Mouse (Mus musculus) liver, embryonic 11.5 days (tissue): ENCODE results near the gene Borcs5. TPM values are rescaled to one million over a fixed set of nuclear protein-coding genes. Genes with fewer than 3 reads are reported as not detected.
A peak's percentile ranks its signal among the peaks of the same experiment; 100 is the strongest.

Experiments used
- ATAC-seq: fragments of 200-750 bp; cut with Nextera tagmentation; replicated peaks from 2 replicates; pipeline ENCODE4 v1.8.0; 2017; ENCODE audit warnings: moderate number of reproducible peaks, mild to moderate bottlenecking, moderate TSS enrichment, moderate library complexity; ENCODE audit not compliant: low FRiP score
- DNase-seq: peaks from one replicate; pipeline ENCODE4 v3.0.0-alpha.2; 2017; ENCODE audit warnings: low spot score
- H3K27ac ChIP-seq: fragments of 300-500 bp; sonication (generic); 2 replicates; pipeline ENCODE4 v1.5.1; 2014; ENCODE audit warnings: mild to moderate bottlenecking, low read depth, low read length, control low read depth
- H3K27me3 ChIP-seq: fragments of 300-500 bp; sonication (generic); replicated peaks from 2 replicates; pipeline ENCODE4 v1.6.1; 2014; ENCODE audit warnings: low read length, mixed read lengths; ENCODE audit not compliant: control insufficient read depth, insufficient read depth
- H3K36me3 ChIP-seq: fragments of 300-500 bp; sonication (generic); 2 replicates; pipeline ENCODE4 v1.6.1; 2014; ENCODE audit warnings: mild to moderate bottlenecking, low read length, moderate library complexity, mixed read lengths; ENCODE audit not compliant: control insufficient read depth, insufficient read depth
- H3K4me1 ChIP-seq: fragments of 300-500 bp; sonication (generic); replicated peaks from 2 replicates; pipeline ENCODE4 v1.6.1; 2014; ENCODE audit warnings: low read length, mixed read lengths; ENCODE audit not compliant: control insufficient read depth, insufficient read depth
- H3K4me2 ChIP-seq: fragments of 300-500 bp; sonication (generic); 2 replicates; pipeline ENCODE4 v1.6.1; 2014; ENCODE audit warnings: mild to moderate bottlenecking, control low read depth, moderate library complexity
- H3K4me3 ChIP-seq: fragments of 300-500 bp; sonication (generic); 2 replicates; pipeline ENCODE4 v1.5.1; 2014; ENCODE audit warnings: low read depth, low read length, control low read depth
- H3K9ac ChIP-seq: fragments of 300-500 bp; sonication (generic); 2 replicates; pipeline ENCODE4 v1.6.1; 2014; ENCODE audit warnings: low read depth, low read length, control low read depth
- H3K9me3 ChIP-seq: fragments of 300-500 bp; sonication (generic); 2 replicates; pipeline ENCODE4 v1.6.1; 2016; ENCODE audit warnings: low read length, inconsistent platforms, mixed read lengths; ENCODE audit not compliant: control insufficient read depth
- WGBS: fragments of 180-500 bp; shearing (Covaris S2); extraction: QIAGEN DNeasy Blood & Tissue Kit; methylation state at CpG from one replicate; pipeline ENCODE4 v1.1.7; 2014; 5-methylcytosine and 5-hydroxymethylcytosine counted together
- polyA plus RNA-seq: library from polyadenylated mRNA; unstranded; fragments of >200 nt; fragmentation: Nextera tagmentation; extraction: Ambion mirVana; gene quantifications from 2 replicates; pipeline ENCODE4 v1.2.1, GENCODE M21; 2014

The Borcs5 gene
- polyA plus RNA-seq: 18.0 and 19.0 TPM in 2 replicates

- Histone ChIP-seq H3K27me3 (no peaks in the 10 kb centered on the region), H3K9ac (no peak within 1 kb of the TSS), H3K36me3 (no peaks in the 10 kb centered on the region), H3K27ac (no peak within 1 kb of the TSS), H3K4me2 (no peak within 1 kb of the TSS), H3K4me1 (peaks cover 6% of the 10 kb centered on the region), H3K9me3 (no peaks in the 10 kb centered on the region), H3K4me3 (no peak within 1 kb of the TSS)
- ATAC-seq: no peak
- DNase-seq: no peak
- 85% methylated on average over 3 of the region's 3 CpGs for WGBS
Observed at GRCm38 (mm10) chr6:134639210-134639609, at the start of gene Borcs5. Gene Borcs5 (plus strand): TSS chr6:134639510.

GRCm38 (mm10) chr6:134591614-134592013 lies 47.7 kb upstream of the Borcs5 start:
- Histone ChIP-seq H3K4me1 (no peaks in the 10 kb centered on the region), H3K27me3 (no peaks in the 10 kb centered on the region), H3K9me3 (no peaks in the 10 kb centered on the region), H3K9ac (no peak overlapping the region), H3K27ac (no peak overlapping the region), H3K36me3 (no peaks in the 10 kb centered on the region), H3K4me2 (no peak overlapping the region), H3K4me3 (no peak overlapping the region)
- DNase-seq: no peak
- ATAC-seq: no peak
- WGBS: 66% methylated on average over 2 of the region's 2 CpGs

GRCm38 (mm10) chr6:134594569-134595442 lies 44.5 kb upstream of the Borcs5 start:
- ATAC-seq (0 out of 2 replicates have a peak, but pooled peaks have one; percentile 47), DNase-seq (no peak)
- no peaks in the 10 kb centered on the region for H3K27me3 ChIP-seq
- H3K4me1 ChIP-seq: no peaks in the 10 kb centered on the region
- H3K9me3 ChIP-seq: no peaks in the 10 kb centered on the region
- no peak overlapping the region for H3K9ac ChIP-seq
- H3K4me3 ChIP-seq: no peak overlapping the region
- no peak overlapping the region for H3K27ac ChIP-seq
- H3K36me3 ChIP-seq: no peaks in the 10 kb centered on the region
- WGBS: 50% methylated on average over 21 of the region's 21 CpGs
- peak overlapping the region; percentile 25; the same call in 1 of the 2 replicates for H3K4me2 ChIP-seq

- 75% methylated on average over 6 of the region's 6 CpGs for WGBS
- no peak for ATAC-seq
- H3K27ac ChIP-seq: no peak overlapping the region
Observed at GRCm38 (mm10) chr6:134597651-134598229, 41.6 kb upstream of the Borcs5 start.

GRCm38 (mm10) chr6:134599239-134599638 lies 40.1 kb upstream of the Borcs5 start:
- Histone ChIP-seq H3K27me3 (no peaks in the 10 kb centered on the region), H3K4me2 (no peak overlapping the region), H3K4me1 (no peaks in the 10 kb centered on the region), H3K9me3 (no peaks in the 10 kb centered on the region), H3K36me3 (no peaks in the 10 kb centered on the region), H3K9ac (no peak overlapping the region), H3K27ac (no peak overlapping the region), H3K4me3 (no peak overlapping the region)
- WGBS: 76% methylated on average over 1 of the region's 1 CpGs
- DNase-seq: no peak
- ATAC-seq: no peak

More at GRCm38 (mm10) chr6:134597651-134598229, 41.6 kb upstream of the Borcs5 start:
- Histone ChIP-seq H3K4me1 (no peaks in the 10 kb centered on the region), H3K4me2 (no peak overlapping the region), H3K4me3 (no peak overlapping the region), H3K27me3 (no peaks in the 10 kb centered on the region), H3K9me3 (no peaks in the 10 kb centered on the region), H3K9ac (no peak overlapping the region), H3K36me3 (no peaks in the 10 kb centered on the region)
- no peak for DNase-seq

GRCm38 (mm10) chr6:134601130-134601529 lies 38.2 kb upstream of the Borcs5 start:
- Histone ChIP-seq H3K36me3 (no peaks in the 10 kb centered on the region), H3K4me2 (no peak overlapping the region), H3K27me3 (no peaks in the 10 kb centered on the region), H3K9me3 (no peaks in the 10 kb centered on the region), H3K9ac (no peak overlapping the region), H3K4me1 (no peaks in the 10 kb centered on the region), H3K27ac (no peak overlapping the region), H3K4me3 (no peak overlapping the region)
- no peak for DNase-seq
- WGBS: 55% methylated on average over 7 of the region's 7 CpGs
- ATAC-seq: no peak

GRCm38 (mm10) chr6:134601766-134602165 lies 37.5 kb upstream of the Borcs5 start:
- H3K9me3 ChIP-seq: no peaks in the 10 kb centered on the region
- H3K36me3 ChIP-seq: no peaks in the 10 kb centered on the region
- ATAC-seq: no peak
- H3K27ac ChIP-seq: no peak overlapping the region
- H3K4me3 ChIP-seq: no peak overlapping the region
- 42% methylated on average over 3 of the region's 3 CpGs for WGBS
- H3K4me2 ChIP-seq: no peak overlapping the region
- no peak overlapping the region for H3K9ac ChIP-seq
- H3K27me3 ChIP-seq: no peaks in the 10 kb centered on the region
- DNase-seq: no peak
- no peaks in the 10 kb centered on the region for H3K4me1 ChIP-seq

GRCm38 (mm10) chr6:134602371-134603003 lies 36.8 kb upstream of the Borcs5 start:
- 52% methylated on average over 10 of the region's 10 CpGs for WGBS
- no peak overlapping the region for H3K27ac ChIP-seq
- no peaks in the 10 kb centered on the region for H3K9me3 ChIP-seq
- no peak overlapping the region for H3K4me2 ChIP-seq
- no peak overlapping the region for H3K9ac ChIP-seq
- ATAC-seq (no peak), DNase-seq (no peak)
- no peaks in the 10 kb centered on the region for H3K36me3 ChIP-seq
- H3K4me3 ChIP-seq: no peak overlapping the region
- H3K27me3 ChIP-seq: no peaks in the 10 kb centered on the region
- no peaks in the 10 kb centered on the region for H3K4me1 ChIP-seq
